Mouse (Mus musculus) urinary bladder, postnatal 4 days (tissue): Measurements from ENCODE around the gene Iqch.
A peak's percentile ranks its signal among the peaks of the same experiment; 100 is the strongest.

Experiments
- DNase-seq, 2 experiments: peaks; one replicate each; pipeline ENCODE4 v3.0.0; 2021 to 2022; ENCODE audit warnings: low spot score in 2 of 2

Gene Iqch

GRCm38 (mm10) chr9:63377270-63378142 is 224.8 kb downstream of the Iqch start, which contains the start of gene Map2k5:
Map2k5 (minus strand) TSS chr9:63377902.
- DNase-seq = peak; percentile 85 to 90

DNA sequence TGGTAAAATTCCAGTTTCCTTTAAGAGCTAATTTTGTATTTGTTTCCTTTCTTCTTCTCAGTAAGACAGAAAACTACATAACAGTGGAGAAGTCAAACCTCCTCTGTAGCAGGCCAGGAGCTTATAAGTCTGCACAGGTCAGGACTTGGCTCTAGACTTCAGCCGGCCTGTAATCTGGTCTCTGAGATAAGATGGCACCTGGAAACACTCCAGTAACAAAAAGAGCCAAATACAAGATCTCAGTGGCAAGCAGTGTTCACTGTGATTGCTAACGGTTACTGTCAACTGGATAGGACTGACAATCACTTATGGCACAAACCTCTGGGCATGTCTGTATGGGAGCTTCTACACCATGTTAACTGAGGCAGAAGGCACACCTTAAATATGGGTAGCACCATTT is 229.0 kb downstream of the Iqch start:
- no peak for DNase-seq

GRCm38 (mm10) chr9:63372541-63372940 is 229.8 kb downstream of the Iqch start:
- DNase-seq = no peak
